Mouse (Mus musculus): ENCODE data around the gene Xrcc4.

- no peak for TF ChIP-seq CTCF (IDR thresholded peaks at IDR 0.05; ENCODE audit: low read depth, low read length)
- no peak for TF ChIP-seq GATA1 (IDR thresholded peaks at IDR 0.05; ENCODE audit: borderline replicate concordance, low read length)
- no peak for TF ChIP-seq TAL1 (conservative IDR thresholded peaks at IDR 0.05; ENCODE audit: low read depth, low read length)
These were observed 280.4 kb downstream of the Xrcc4 start for GRCm38 (mm10) chr13:89809024-89809423.

Data from G1E (cell line).